Mouse (Mus musculus) CD4-positive, CD25-positive, alpha-beta regulatory T cell (primary cell): ENCODE data around the gene Esp38. TPM values are rescaled to one million over a fixed set of nuclear protein-coding genes. Genes with fewer than 3 reads are reported as not detected.

ENCODE experiments used
- polyA plus RNA-seq: library from polyadenylated mRNA; unstranded; fragments of 100-300 nt; shearing (Covaris generic); gene quantifications from one replicate; pipeline ENCODE4 v1.2.1, GENCODE M21; 2017

The Esp38 gene
- polyA plus RNA-seq: not detected

GRCm38 (mm10) chr17:39950220-39950619, at the start of gene Esp38:
TSS of gene Esp38 (plus strand) at chr17:39950520.

Other genes with a start within 250 kb of the Esp38 start
- not detected for gene AC192777.2, start 144.9 kb downstream of the Esp38 start, polyA plus RNA-seq